Mouse (Mus musculus) natural killer cell, adult 2 months (primary cell): Measurements from ENCODE around the gene Cyp4x1.

ENCODE experiments used
- DNase-seq, 2 experiments: peaks; one replicate each; pipeline ENCODE4 v3.0.0; 2022; ENCODE audit warnings: low spot score in 2 of 2

Gene Cyp4x1

DNA sequence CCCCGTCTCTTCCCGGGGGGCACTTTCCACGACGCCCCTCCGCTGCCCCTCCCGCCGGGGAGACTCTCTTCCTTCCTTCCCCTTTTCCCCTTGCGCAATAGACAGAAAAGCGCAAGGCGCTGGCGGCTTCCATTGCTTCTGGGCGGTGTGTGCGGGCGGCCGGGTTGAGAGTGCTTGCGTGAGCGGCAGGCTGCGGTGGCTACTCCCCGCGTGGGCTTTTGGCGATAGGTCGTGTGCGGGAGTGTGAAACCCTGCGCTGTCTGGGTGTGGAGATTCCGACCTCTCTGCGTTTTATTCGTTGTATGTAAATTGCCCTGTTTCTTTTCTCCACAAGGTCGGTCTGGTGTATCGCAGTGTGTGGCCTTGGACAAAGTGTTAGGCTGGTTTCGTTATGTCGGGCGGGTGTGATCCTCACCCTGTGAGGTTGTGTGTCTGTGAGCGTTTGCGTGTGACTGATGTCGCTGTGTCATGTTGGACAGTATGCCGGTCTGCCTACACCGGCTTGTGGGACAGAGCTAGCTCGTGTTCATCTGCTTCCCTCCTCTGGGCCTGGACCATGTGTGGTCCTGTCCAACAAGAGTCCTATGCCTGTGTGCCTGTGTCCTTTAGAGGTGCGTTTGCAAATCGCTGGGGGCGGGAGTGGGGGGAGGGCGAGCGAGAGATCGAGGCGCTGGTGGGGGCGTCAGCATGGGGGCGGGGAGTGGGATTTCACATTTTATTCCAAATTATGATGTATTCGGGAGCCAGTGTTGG is 77.0 kb downstream of the Cyp4x1 start:
- DNase-seq = peak; percentile 53 to 57

DNA sequence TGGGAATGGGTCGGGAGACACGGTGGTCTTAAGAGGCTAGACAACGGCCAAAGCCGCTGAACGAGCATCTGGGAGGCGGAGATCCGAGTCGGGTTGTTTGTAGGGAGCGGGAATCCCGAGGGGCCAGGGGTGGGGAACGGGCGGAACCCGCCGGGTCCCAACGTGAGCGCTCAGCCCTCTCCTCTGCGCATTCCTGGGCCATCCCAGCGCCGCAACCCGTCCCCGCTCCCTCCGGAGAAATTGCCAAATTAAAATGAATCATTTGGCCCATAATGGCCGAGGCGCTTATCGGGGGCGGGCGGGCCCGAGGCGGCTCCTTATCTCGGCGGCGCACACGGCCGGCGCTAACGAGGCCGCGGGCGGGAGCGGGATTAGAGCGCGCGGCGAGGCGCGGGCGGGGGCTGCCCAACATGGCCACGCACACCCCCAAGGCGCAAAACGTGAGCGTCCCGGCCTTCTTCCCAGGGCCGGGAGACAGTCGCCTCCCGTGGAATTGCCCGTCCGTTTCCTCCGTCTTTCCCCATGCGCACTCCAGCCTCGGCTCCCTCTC is 77.6 kb downstream of the Cyp4x1 start, which contains the start of gene Tal1:
Gene Tal1 (plus strand): TSS at position 56 of the 550 bp plus-strand sequence.
- DNase-seq = no peak
